Mouse (Mus musculus): ENCODE results near the gene H2-Ke6.

GRCm38 (mm10) chr17:34029150-34029889 is 1.5 kb upstream of the H2-Ke6 start:
- TF ChIP-seq CTCF (IDR thresholded peaks at IDR 0.05; ENCODE audit: extremely low read depth, insufficient read depth, insufficient read length, insufficient replicate concordance) (no peak), POLR2A (IDR thresholded peaks at IDR 0.05; ENCODE audit: low read depth, low read length) (no peak)

Measured in spleen, adult 2 months (tissue).